Mouse (Mus musculus): ENCODE results near the gene Gpr87.

- peak; percentile 97 for TF ChIP-seq CTCF (IDR thresholded peaks at IDR 0.05)
- no peak for TF ChIP-seq EP300 (IDR thresholded peaks at IDR 0.05)
Observed at GRCm38 (mm10) chr3:59175234-59175633, 19.7 kb downstream of the Gpr87 start.

All from lung, postnatal 0 days (tissue).